Mouse (Mus musculus): ENCODE measurements at regions not wholly inside any gene's neighbourhood (a gene's known extent, or its start where the extent isn't known, plus 50 kb on each side); places are given as distances from the start of the nearest gene placed in this dataset.

DNA sequence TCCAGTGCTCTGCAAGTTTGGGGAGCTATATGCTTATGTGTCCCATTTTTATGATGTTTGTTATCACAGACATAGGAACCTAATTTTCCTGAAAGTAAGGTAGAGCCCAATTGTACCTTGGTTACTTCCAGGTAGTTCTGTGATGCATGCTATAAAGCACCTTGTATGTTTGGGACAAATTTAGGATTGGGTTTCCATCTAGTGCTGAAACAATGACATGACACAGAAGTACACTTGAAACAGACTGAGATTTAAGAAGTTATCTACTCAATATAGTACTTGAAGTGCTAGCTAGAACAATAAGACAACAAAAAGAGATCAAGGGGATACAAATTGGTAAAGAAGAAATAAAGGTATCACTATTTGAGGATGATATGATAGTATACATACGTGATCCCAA is 426.8 kb downstream of the Slco4c1 start:
- TF ChIP-seq ZNF384 (IDR thresholded peaks at IDR 0.05; ENCODE audit: low read depth, low read length) = no peak
- no peak for TF ChIP-seq HCFC1 (IDR thresholded peaks at IDR 0.05; ENCODE audit: borderline replicate concordance, insufficient read depth, low read length)
- TF ChIP-seq CHD2 (IDR thresholded peaks at IDR 0.05; ENCODE audit: low read depth, low read length) = no peak

Measured in ES-E14 (cell line).